Mouse (Mus musculus) limb, embryonic 12.5 days (tissue): ENCODE results near the gene Gm9048. TPM values are rescaled to one million over a fixed set of nuclear protein-coding genes. Genes with fewer than 3 reads are reported as not detected.
"Not testable (repeated sequence)": the region's sequence is repeated elsewhere in the genome, so short reads cannot be mapped to it uniquely, and the experiment has no call there.

Source experiments
- ATAC-seq: fragments of 200-750 bp; cut with Nextera tagmentation; 2 replicates; pipeline ENCODE4 v1.8.0; 2017; ENCODE audit warnings: low read depth, moderate TSS enrichment; ENCODE audit not compliant: insufficient number of reproducible peaks, insufficient read depth, low FRiP score, low TSS enrichment
- H3K27ac ChIP-seq: fragments of 300-500 bp; sonication (generic); 2 replicates; pipeline ENCODE4 v1.5.1; 2016; ENCODE audit warnings: mild to moderate bottlenecking, moderate library complexity
- H3K27me3 ChIP-seq: fragments of 300-500 bp; sonication (generic); 2 replicates; pipeline ENCODE4 v1.6.1; 2016; ENCODE audit warnings: mild to moderate bottlenecking, moderate library complexity
- H3K36me3 ChIP-seq: fragments of 300-500 bp; sonication (generic); 2 replicates; pipeline ENCODE4 v1.6.1; 2016; ENCODE audit warnings: mild to moderate bottlenecking, moderate library complexity
- H3K4me1 ChIP-seq: fragments of 300-500 bp; sonication (generic); replicated peaks from 2 replicates; pipeline ENCODE4 v1.6.1; 2016
- H3K4me2 ChIP-seq: fragments of 300-500 bp; sonication (generic); 2 replicates; pipeline ENCODE4 v1.6.1; 2016; ENCODE audit warnings: mild to moderate bottlenecking, moderate library complexity
- H3K4me3 ChIP-seq: fragments of 300-500 bp; sonication (generic); replicated peaks from 2 replicates; pipeline ENCODE4 v1.5.1; 2016; ENCODE audit warnings: mild to moderate bottlenecking
- H3K9ac ChIP-seq: fragments of 300-500 bp; sonication (generic); replicated peaks from 2 replicates; pipeline ENCODE4 v1.6.1; 2016; ENCODE audit warnings: mild to moderate bottlenecking, moderate library complexity
- H3K9me3 ChIP-seq: fragments of 300-500 bp; sonication (generic); 2 replicates; pipeline ENCODE4 v1.6.1; 2016; ENCODE audit warnings: mild to moderate bottlenecking, moderate library complexity
- WGBS: fragments of 180-500 bp; shearing (Covaris S2); methylation state at CpG from one replicate; pipeline ENCODE4 v1.1.7; 2016; 5-methylcytosine and 5-hydroxymethylcytosine counted together
- polyA plus RNA-seq: library from polyadenylated mRNA; unstranded; fragments of >200 nt; fragmentation: Nextera tagmentation; extraction: Ambion mirVana; gene quantifications from 2 replicates; pipeline ENCODE4 v1.2.1, GENCODE M21; 2016

Gene Gm9048
- not detected in 2 replicates for polyA plus RNA-seq

DNA sequence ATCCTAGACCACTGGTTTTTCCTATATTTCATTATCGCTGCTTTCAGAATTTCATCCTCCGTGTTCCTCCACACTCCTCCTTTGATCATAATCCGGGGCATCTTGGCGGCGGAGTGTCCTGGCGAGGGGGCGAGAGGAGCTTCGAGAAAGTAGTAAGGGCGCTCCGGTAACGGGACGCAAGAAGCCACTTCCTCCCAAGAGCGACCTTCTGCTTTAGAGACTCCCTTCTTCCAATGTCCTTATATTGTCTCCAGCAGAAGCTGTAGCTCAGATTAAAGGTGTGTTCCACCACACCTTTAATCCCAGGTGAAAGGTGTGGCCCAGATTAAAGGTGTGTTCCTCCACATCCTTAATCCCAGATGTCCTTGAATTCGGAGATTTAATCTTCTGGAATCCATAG, at the start of gene Gm9048:
Gm9048 (minus strand) TSS at position 101 of the 400 bp plus-strand sequence.
- not testable (repeated sequence) for ATAC-seq, H3K4me1 ChIP-seq, H3K4me2 ChIP-seq, H3K4me3 ChIP-seq, H3K36me3 ChIP-seq, H3K27me3 ChIP-seq, H3K27ac ChIP-seq, H3K9ac ChIP-seq, H3K9me3 ChIP-seq
- WGBS: 64% methylated on average over 1 of the region's 14 CpGs

DNA sequence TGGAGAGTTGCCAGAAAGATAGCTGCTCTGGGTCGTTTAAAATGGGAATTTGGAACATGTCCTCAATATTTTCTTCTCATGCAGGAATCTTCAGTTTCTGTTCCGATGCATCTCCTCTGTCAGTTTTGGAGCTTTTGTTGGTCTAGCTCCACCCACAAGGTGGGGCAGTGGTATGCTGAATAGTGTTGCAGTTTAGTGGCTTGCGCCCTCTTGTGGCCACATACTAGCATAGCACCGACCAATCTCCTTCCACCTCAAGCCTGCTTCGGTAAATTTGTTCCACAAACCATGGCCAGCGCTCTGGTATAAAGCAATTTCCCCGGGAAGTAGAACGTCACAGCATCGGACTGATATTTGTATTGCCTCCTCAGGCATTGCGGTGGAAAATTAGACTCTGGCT, 22.0 kb upstream of the Gm9048 start:
- H3K27me3 ChIP-seq: no peaks in the 10 kb centered on the region
- no peak overlapping the region for H3K27ac ChIP-seq
- ATAC-seq: peak; percentile 80
- H3K9me3 ChIP-seq: no peaks in the 10 kb centered on the region
- no peak overlapping the region for H3K4me3 ChIP-seq
- H3K9ac ChIP-seq: no peak overlapping the region
- H3K4me2 ChIP-seq: peak overlapping the region; percentile 37
- WGBS: 9% methylated on average over 10 of the region's 10 CpGs
- H3K4me1 ChIP-seq: no peaks in the 10 kb centered on the region
- no peaks in the 10 kb centered on the region for H3K36me3 ChIP-seq

DNA sequence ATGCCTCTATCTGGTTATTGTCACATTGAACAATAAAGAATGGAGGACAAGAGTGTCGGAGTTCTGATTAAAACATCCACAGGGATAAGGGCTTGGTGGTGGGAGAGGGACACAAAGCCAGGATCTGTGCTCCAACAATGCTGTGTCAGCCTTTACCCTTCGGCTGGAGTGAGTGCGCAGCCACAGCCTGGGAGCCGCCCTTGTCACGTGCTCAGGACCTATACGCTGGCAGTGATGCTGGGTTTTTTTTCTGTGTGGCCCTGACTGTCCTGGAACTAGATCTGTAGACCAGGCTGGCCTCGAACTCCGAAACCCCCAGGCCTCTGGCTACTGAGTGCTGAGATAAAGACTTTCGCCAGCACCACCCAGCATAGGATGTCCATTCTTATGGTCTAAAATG, 21.0 kb upstream of the Gm9048 start:
- H3K9me3 ChIP-seq: no peaks in the 10 kb centered on the region
- H3K27me3 ChIP-seq: no peaks in the 10 kb centered on the region
- H3K4me3 ChIP-seq: no peak overlapping the region
- no peak overlapping the region for H3K27ac ChIP-seq
- no peaks in the 10 kb centered on the region for H3K4me1 ChIP-seq
- H3K4me2 ChIP-seq: no peak overlapping the region
- no peaks in the 10 kb centered on the region for H3K36me3 ChIP-seq
- no peak overlapping the region for H3K9ac ChIP-seq
- ATAC-seq: no peak
- WGBS: 91% methylated on average over 9 of the region's 9 CpGs

DNA sequence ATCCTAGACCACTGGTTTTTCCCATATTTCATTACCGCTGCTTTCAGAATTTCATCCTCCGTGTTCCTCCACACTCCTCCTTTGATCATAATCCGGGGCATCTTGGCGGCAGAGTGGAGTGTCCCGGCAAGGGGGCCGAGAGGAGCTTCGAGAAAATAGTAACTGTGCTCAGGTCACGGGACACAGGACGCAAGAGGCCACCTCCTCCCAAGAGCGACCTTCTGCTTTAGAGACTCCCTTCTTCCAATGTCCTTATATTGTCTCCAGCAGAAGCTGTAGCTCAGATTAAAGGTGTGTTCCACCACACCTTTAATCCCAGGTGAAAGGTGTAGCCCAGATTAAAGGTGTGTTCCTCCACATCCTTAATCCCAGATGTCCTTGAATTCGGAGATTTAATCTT, 5.5 kb upstream of the Gm9048 start, which contains the start of gene Gm9049:
Gm9049 (minus strand) TSS at position 101 of the 400 bp plus-strand sequence.
- H3K4me1 ChIP-seq, H3K27ac ChIP-seq, H3K27me3 ChIP-seq, H3K36me3 ChIP-seq, H3K9ac ChIP-seq, H3K4me2 ChIP-seq, H3K9me3 ChIP-seq, H3K4me3 ChIP-seq, ATAC-seq: not testable (repeated sequence)
- WGBS: no CpG with 5 or more reads among the region's 11 CpGs

DNA sequence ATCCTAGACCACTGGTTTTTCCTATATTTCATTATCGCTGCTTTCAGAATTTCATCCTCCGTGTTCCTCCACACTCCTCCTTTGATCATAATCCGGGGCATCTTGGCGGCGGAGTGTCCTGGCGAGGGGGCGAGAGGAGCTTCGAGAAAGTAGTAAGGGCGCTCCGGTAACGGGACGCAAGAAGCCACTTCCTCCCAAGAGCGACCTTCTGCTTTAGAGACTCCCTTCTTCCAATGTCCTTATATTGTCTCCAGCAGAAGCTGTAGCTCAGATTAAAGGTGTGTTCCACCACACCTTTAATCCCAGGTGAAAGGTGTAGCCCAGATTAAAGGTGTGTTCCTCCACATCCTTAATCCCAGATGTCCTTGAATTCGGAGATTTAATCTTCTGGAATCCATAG, 5.3 kb downstream of the Gm9048 start, which contains the start of gene Gm9046:
Gm9046 (minus strand) TSS at position 101 of the 400 bp plus-strand sequence.
- H3K9me3 ChIP-seq, H3K4me3 ChIP-seq, H3K4me2 ChIP-seq, H3K4me1 ChIP-seq, H3K9ac ChIP-seq, H3K27me3 ChIP-seq, H3K27ac ChIP-seq, H3K36me3 ChIP-seq, ATAC-seq: not testable (repeated sequence)
- no CpG with 5 or more reads among the region's 14 CpGs for WGBS

DNA sequence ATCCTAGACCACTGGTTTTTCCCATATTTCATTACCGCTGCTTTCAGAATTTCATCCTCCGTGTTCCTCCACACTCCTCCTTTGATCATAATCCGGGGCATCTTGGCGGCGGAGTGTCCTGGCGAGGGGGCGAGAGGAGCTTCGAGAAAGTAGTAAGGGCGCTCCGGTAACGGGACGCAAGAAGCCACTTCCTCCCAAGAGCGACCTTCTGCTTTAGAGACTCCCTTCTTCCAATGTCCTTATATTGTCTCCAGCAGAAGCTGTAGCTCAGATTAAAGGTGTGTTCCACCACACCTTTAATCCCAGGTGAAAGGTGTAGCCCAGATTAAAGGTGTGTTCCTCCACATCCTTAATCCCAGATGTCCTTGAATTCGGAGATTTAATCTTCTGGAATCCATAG, 10.7 kb downstream of the Gm9048 start, which contains the start of gene Gm9045:
Gm9045 (minus strand) TSS at position 101 of the 400 bp plus-strand sequence.
- not testable (repeated sequence) for ATAC-seq, H3K9me3 ChIP-seq, H3K27ac ChIP-seq, H3K4me3 ChIP-seq, H3K4me1 ChIP-seq, H3K9ac ChIP-seq, H3K27me3 ChIP-seq, H3K4me2 ChIP-seq, H3K36me3 ChIP-seq
- WGBS: no CpG with 5 or more reads among the region's 14 CpGs

DNA sequence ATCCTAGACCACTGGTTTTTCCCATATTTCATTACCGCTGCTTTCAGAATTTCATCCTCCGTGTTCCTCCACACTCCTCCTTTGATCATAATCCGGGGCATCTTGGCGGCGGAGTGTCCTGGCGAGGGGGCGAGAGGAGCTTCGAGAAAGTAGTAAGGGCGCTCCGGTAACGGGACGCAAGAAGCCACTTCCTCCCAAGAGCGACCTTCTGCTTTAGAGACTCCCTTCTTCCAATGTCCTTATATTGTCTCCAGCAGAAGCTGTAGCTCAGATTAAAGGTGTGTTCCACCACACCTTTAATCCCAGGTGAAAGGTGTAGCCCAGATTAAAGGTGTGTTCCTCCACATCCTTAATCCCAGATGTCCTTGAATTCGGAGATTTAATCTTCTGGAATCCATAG, 16.2 kb downstream of the Gm9048 start, which contains the start of gene Gm9044:
Gm9044 (minus strand) TSS at position 101 of the 400 bp plus-strand sequence.
- no CpG with 5 or more reads among the region's 14 CpGs for WGBS
- H3K27ac ChIP-seq, H3K4me3 ChIP-seq, H3K9me3 ChIP-seq, H3K4me2 ChIP-seq, H3K36me3 ChIP-seq, ATAC-seq, H3K9ac ChIP-seq, H3K4me1 ChIP-seq, H3K27me3 ChIP-seq: not testable (repeated sequence)

DNA sequence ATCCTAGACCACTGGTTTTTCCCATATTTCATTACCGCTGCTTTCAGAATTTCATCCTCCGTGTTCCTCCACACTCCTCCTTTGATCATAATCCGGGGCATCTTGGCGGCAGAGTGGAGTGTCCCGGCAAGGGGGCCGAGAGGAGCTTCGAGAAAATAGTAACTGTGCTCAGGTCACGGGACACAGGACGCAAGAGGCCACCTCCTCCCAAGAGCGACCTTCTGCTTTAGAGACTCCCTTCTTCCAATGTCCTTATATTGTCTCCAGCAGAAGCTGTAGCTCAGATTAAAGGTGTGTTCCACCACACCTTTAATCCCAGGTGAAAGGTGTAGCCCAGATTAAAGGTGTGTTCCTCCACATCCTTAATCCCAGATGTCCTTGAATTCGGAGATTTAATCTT, 21.6 kb downstream of the Gm9048 start, which contains the start of gene Gm9040:
Gm9040 (minus strand) TSS at position 101 of the 400 bp plus-strand sequence.
- not testable (repeated sequence) for H3K4me3 ChIP-seq, ATAC-seq, H3K4me2 ChIP-seq, H3K9me3 ChIP-seq, H3K4me1 ChIP-seq, H3K36me3 ChIP-seq, H3K9ac ChIP-seq, H3K27ac ChIP-seq, H3K27me3 ChIP-seq
- WGBS: no CpG with 5 or more reads among the region's 11 CpGs

DNA sequence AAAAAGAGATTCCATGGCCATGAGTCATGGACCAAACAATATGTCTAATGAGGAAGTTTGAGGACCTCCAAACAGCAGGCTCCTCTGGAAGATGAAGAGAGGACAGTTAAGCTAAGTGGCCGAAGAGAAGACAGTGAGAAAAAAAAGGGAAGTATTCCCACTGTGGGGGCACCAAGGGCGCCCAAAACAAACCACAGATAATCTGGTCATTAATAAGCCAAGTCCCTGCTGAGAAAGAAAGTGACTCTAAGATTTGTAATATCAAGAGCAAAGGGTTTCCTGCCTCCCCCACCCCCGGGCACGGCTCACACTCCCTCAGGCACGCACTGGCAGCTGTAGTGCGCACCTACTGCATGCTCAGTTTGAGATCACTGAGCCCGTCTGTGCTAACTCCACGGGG, 29.5 kb downstream of the Gm9048 start:
- Histone ChIP-seq H3K4me3 (no peak overlapping the region), H3K36me3 (no peaks in the 10 kb centered on the region), H3K9me3 (no peaks in the 10 kb centered on the region), H3K27ac (no peak overlapping the region), H3K4me2 (no peak overlapping the region), H3K27me3 (no peaks in the 10 kb centered on the region), H3K9ac (no peak overlapping the region), H3K4me1 (no peaks in the 10 kb centered on the region)
- 81% methylated on average over 8 of the region's 8 CpGs for WGBS
- no peak for ATAC-seq

DNA sequence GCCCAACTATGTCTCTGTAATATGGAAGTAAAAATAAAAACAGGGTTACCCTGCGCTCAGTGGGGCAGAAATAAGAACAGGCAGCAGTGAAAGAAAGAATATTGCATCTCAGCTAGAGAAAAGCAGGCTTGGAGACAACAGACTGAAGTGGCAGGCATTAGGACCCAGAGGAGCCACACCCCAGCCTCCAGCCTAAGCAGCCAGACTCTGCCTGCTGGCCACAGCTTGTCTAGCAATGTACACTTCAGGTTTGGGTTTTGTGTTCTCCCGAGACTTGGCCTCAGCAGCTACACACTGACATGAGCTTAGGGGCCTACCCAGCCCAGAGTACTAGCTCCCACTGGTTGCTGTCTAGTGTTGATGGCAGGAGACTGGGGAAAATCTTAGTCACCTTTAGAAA, 46.3 kb downstream of the Gm9048 start:
- not testable (repeated sequence) for H3K27ac ChIP-seq, ATAC-seq, H3K4me3 ChIP-seq, H3K4me1 ChIP-seq, H3K9me3 ChIP-seq, H3K4me2 ChIP-seq, H3K27me3 ChIP-seq, H3K9ac ChIP-seq, H3K36me3 ChIP-seq
- WGBS: 30% methylated on average over 2 of the region's 2 CpGs
